Mouse (Mus musculus) heart, embryonic 14.5 days (tissue): ENCODE measurements at regions not wholly inside any gene's neighbourhood (a gene's known extent, or its start where the extent isn't known, plus 50 kb on each side); places are given as distances from the start of the nearest gene placed in this dataset. TPM values are rescaled to one million over a fixed set of nuclear protein-coding genes. Genes with fewer than 3 reads are reported as not detected.
A peak's percentile ranks its signal among the peaks of the same experiment; 100 is the strongest.

ENCODE experiments used
- ATAC-seq: fragments of 200-750 bp; cut with Nextera tagmentation; 2 replicates; pipeline ENCODE4 v1.8.0; 2017; ENCODE audit warnings: low read depth, moderate TSS enrichment; ENCODE audit not compliant: insufficient number of reproducible peaks, insufficient read depth, low FRiP score
- H3K27ac ChIP-seq, 2 experiments: fragments of 200-500 bp in 1 of 2; fragments of 300-500 bp in 1 of 2; sonication (generic) in 1 of 2; replicated peaks in 1 of 2; 2 replicates each; pipeline ENCODE4 v1.5.1; 2012 to 2014; ENCODE audit warnings: low read depth in 2 of 2, low read length in 2 of 2, control low read depth in 1 of 2, mild to moderate bottlenecking in 1 of 2, mixed read lengths in 1 of 2; ENCODE audit not compliant: control insufficient read depth in 1 of 2, insufficient read depth in 1 of 2
- H3K27me3 ChIP-seq: fragments of 300-500 bp; sonication (generic); 2 replicates; pipeline ENCODE4 v1.6.1; 2014; ENCODE audit warnings: mild to moderate bottlenecking, low read length, control low read depth; ENCODE audit not compliant: control insufficient read depth, insufficient read depth
- H3K36me3 ChIP-seq: fragments of 300-500 bp; sonication (generic); 2 replicates; pipeline ENCODE4 v1.6.1; 2014; ENCODE audit warnings: mild to moderate bottlenecking, control low read depth, low read length, mixed read lengths; ENCODE audit not compliant: control insufficient read depth, insufficient read depth
- H3K4me1 ChIP-seq, 2 experiments: fragments of 200-500 bp in 1 of 2; fragments of 300-500 bp in 1 of 2; sonication (generic) in 1 of 2; 2 replicates each; pipeline ENCODE4 v1.6.1; 2012 to 2014; ENCODE audit warnings: low read length in 2 of 2, control low read depth in 1 of 2, mixed read lengths in 1 of 2; ENCODE audit not compliant: control insufficient read depth in 2 of 2, insufficient read depth in 2 of 2
- H3K4me2 ChIP-seq: fragments of 300-500 bp; sonication (generic); 2 replicates; pipeline ENCODE4 v1.6.1; 2014; ENCODE audit warnings: mild to moderate bottlenecking, low read length
- H3K4me3 ChIP-seq, 2 experiments: fragments of 200-500 bp in 1 of 2; fragments of 300-500 bp in 1 of 2; sonication (generic) in 1 of 2; 2 replicates each; pipeline ENCODE4 v1.5.1; 2012 to 2014; ENCODE audit warnings: low read length in 2 of 2, mild to moderate bottlenecking in 2 of 2, control low read depth in 1 of 2, low read depth in 1 of 2, moderate library complexity in 1 of 2; ENCODE audit not compliant: control insufficient read depth in 1 of 2, insufficient read depth in 1 of 2
- H3K9ac ChIP-seq: fragments of 300-500 bp; sonication (generic); 2 replicates; pipeline ENCODE4 v1.6.1; 2014; ENCODE audit warnings: mild to moderate bottlenecking, low read length
- H3K9me3 ChIP-seq: fragments of 300-500 bp; sonication (generic); 2 replicates; pipeline ENCODE4 v1.6.1; 2016; ENCODE audit warnings: low read length, control low read depth; ENCODE audit not compliant: control insufficient read depth
- WGBS: fragments of 180-500 bp; shearing (Covaris S2); extraction: QIAGEN DNeasy Blood & Tissue Kit; methylation state at CpG from one replicate; pipeline ENCODE4 v1.1.7; 2014; 5-methylcytosine and 5-hydroxymethylcytosine counted together
- microRNA-seq: library from miRNA; unstranded; fragments of <30 nt; microRNA quantifications from one replicate; pipeline ENCODE4, GENCODE M21; 2016

- Histone ChIP-seq H3K9ac (no peak overlapping the region), H3K27ac (no peak overlapping the region), H3K4me2 (no peak overlapping the region), H3K4me3 (no peak overlapping the region), H3K27me3 (no peaks in the 10 kb centered on the region), H3K36me3 (no peaks in the 10 kb centered on the region), H3K4me1 (no peaks in the 10 kb centered on the region), H3K9me3 (no peaks in the 10 kb centered on the region)
- ATAC-seq: no peak
- 64% methylated on average over 4 of the region's 4 CpGs for WGBS
These were observed 454.7 kb upstream of the Pfkp start for GRCm38 (mm10) chr13:7103289-7103688.

DNA sequence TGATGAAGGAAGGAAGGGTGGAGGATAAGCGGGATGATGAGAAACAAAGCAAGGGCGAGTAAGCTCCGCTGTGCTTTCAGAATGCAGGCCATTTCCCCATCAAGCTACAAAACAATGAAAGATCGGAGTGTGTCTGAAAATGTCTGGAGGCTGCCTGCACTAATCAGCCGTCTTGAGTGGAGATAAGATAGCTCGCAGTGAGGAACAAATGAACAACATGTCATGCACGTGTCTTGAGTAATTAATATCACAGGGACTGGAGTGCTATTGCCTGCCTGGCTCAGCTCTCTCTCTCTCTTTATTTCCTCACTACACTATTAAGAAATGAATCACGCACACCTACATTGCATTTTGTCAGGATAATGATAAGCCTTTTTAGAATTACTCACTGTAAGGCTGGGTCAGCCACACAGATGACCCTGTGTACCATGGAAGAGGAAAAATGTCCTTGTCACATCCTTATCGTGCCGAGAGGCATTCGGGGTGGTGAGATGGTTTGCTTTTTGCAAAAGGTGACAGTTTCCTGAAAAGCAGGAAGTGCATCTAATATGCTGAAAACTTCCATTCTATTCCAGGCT lies 444.6 kb upstream of the Pfkp start:
- Histone ChIP-seq H3K27ac (no peak overlapping the region), H3K9me3 (no peaks in the 10 kb centered on the region), H3K27me3 (peaks cover 3% of the 10 kb centered on the region; the same call in 1 of the 2 replicates), H3K4me3 (no peak overlapping the region), H3K36me3 (no peaks in the 10 kb centered on the region), H3K9ac (no peak overlapping the region), H3K4me1 (peaks cover 2 to 6% of the 10 kb centered on the region in 2 experiments; a peak in 3 of 4 replicates), H3K4me2 (peak overlapping the region; percentile 33)
- ATAC-seq: no peak
- WGBS: 20% methylated on average over 11 of the region's 11 CpGs

GRCm38 (mm10) chr13:7090916-7091315 lies 442.3 kb upstream of the Pfkp start:
- H3K4me3 ChIP-seq: no peak overlapping the region
- WGBS: 76% methylated on average over 2 of the region's 2 CpGs
- H3K4me1 ChIP-seq: peaks cover 2 to 6% of the 10 kb centered on the region in 2 experiments; a peak in 3 of 4 replicates
- H3K4me2 ChIP-seq: no peak overlapping the region
- no peaks in the 10 kb centered on the region for H3K9me3 ChIP-seq
- no peak overlapping the region for H3K27ac ChIP-seq
- ATAC-seq: no peak
- no peaks in the 10 kb centered on the region for H3K36me3 ChIP-seq
- H3K27me3 ChIP-seq: peaks cover 3% of the 10 kb centered on the region; the same call in 1 of the 2 replicates
- no peak overlapping the region for H3K9ac ChIP-seq

DNA sequence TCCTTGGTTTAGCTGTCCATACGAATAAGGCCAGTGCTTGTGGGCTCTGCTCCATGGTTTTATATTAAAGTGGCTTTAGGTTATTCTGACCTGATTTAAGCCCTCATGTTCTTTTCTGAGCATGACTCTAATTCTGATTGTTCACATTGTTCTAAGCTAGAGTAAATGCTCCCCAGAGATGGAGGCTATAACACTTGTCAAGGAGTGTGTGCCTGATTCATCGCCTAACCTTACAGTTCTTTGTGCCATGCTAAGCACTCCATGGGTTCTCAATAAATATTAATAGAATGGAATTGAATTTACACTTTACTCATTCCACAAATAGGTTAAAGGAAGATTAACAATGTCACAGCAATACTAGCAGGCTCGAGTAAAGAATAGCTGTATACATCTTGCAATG lies 417.6 kb upstream of the Pfkp start:
- Histone ChIP-seq H3K9ac (no peak overlapping the region), H3K4me2 (no peak overlapping the region), H3K27ac (no peak overlapping the region), H3K36me3 (no peaks in the 10 kb centered on the region), H3K4me1 (no peaks in the 10 kb centered on the region), H3K27me3 (no peaks in the 10 kb centered on the region), H3K9me3 (no peaks in the 10 kb centered on the region), H3K4me3 (no peak overlapping the region)
- ATAC-seq: no peak
- 78% methylated on average over 3 of the region's 3 CpGs for WGBS

DNA sequence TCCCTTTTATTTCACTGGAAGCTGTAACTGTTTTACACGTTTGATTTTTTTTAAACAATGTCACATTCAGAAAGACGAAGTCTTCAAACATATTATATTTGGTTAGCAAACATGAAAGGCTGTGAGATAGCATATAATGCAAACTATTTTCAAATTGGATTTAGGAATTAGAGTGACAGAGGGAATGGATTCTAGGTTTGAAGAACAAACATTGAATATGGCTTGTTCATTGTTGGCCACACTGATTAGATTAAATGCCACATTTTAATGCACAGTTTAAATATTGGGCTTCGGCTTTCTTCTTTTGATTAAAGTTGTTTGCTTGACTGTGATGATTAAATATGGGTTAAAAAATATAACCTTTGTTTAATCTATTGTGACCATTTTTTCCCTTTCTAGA lies 415.1 kb upstream of the Pfkp start:
- Histone ChIP-seq H3K4me3 (no peak overlapping the region), H3K9me3 (no peaks in the 10 kb centered on the region), H3K4me2 (no peak overlapping the region), H3K4me1 (no peaks in the 10 kb centered on the region), H3K27ac (no peak overlapping the region), H3K9ac (no peak overlapping the region), H3K27me3 (no peaks in the 10 kb centered on the region), H3K36me3 (no peaks in the 10 kb centered on the region)
- WGBS: 68% methylated on average over 3 of the region's 3 CpGs
- ATAC-seq: no peak

GRCm38 (mm10) chr13:7057545-7057944 lies 409.0 kb upstream of the Pfkp start:
- Histone ChIP-seq H3K36me3 (no peaks in the 10 kb centered on the region), H3K4me3 (no peak overlapping the region), H3K4me1 (no peaks in the 10 kb centered on the region), H3K27me3 (no peaks in the 10 kb centered on the region), H3K4me2 (no peak overlapping the region), H3K27ac (no peak overlapping the region), H3K9me3 (no peaks in the 10 kb centered on the region), H3K9ac (no peak overlapping the region)
- ATAC-seq: no peak
- 74% methylated on average over 8 of the region's 8 CpGs for WGBS

Small RNAs in the stretch of these regions (microRNA-seq; reads per million reads assigned to microRNA genes)
- gene Gm22689: not detected
